Mouse (Mus musculus) embryo, embryonic 10.5 days (tissue): ENCODE results near the gene Lysmd2.
"Not testable (repeated sequence)": the region's sequence is repeated elsewhere in the genome, so short reads cannot be mapped to it uniquely, and the experiment has no call there.

Source experiments
- DNase-seq: peaks from one replicate; pipeline ENCODE4 v3.0.0-alpha.2; 2015; ENCODE audit warnings: low spot score

The Lysmd2 gene

GRCm38 (mm10) chr9:75625556-75626307 lies at the start of gene Lysmd2:
Gene Lysmd2 (plus strand): TSS chr9:75625741.
- peak; percentile 69 for DNase-seq

GRCm38 (mm10) chr9:75579321-75579720 lies 46.2 kb upstream of the Lysmd2 start:
- DNase-seq, result no peak

GRCm38 (mm10) chr9:75581694-75582350 lies 43.7 kb upstream of the Lysmd2 start:
- DNase-seq, result peak; percentile 74

- DNase-seq, result no peak
Observed at GRCm38 (mm10) chr9:75589850-75590790, 35.4 kb upstream of the Lysmd2 start.

GRCm38 (mm10) chr9:75593481-75593880 lies 32.1 kb upstream of the Lysmd2 start:
- DNase-seq, result no peak

GRCm38 (mm10) chr9:75597036-75597435 lies 28.5 kb upstream of the Lysmd2 start:
- DNase-seq, result no peak

GRCm38 (mm10) chr9:75597596-75597995 lies 27.9 kb upstream of the Lysmd2 start:
- DNase-seq, result no peak

- no peak for DNase-seq
Observed at GRCm38 (mm10) chr9:75599191-75599841, 26.2 kb upstream of the Lysmd2 start.

- DNase-seq, result no peak
Observed at GRCm38 (mm10) chr9:75600166-75600934, 25.2 kb upstream of the Lysmd2 start.

- peak; percentile 9 for DNase-seq
Observed at GRCm38 (mm10) chr9:75601510-75601909, 24.0 kb upstream of the Lysmd2 start.

- DNase-seq, result no peak
Observed at GRCm38 (mm10) chr9:75607496-75607895, 18.0 kb upstream of the Lysmd2 start.

GRCm38 (mm10) chr9:75609505-75609904 lies 16.0 kb upstream of the Lysmd2 start:
- DNase-seq, result no peak

GRCm38 (mm10) chr9:75609965-75610364 lies 15.6 kb upstream of the Lysmd2 start:
- peak; percentile 40 for DNase-seq

- DNase-seq, result peak; percentile 83
Observed at GRCm38 (mm10) chr9:75610571-75611493, 14.7 kb upstream of the Lysmd2 start, which contains the start of gene Tmod2. Gene Tmod2 (minus strand): TSS chr9:75611325.

- DNase-seq, result no peak
Observed at GRCm38 (mm10) chr9:75616560-75616959, 9.0 kb upstream of the Lysmd2 start.

- no peak for DNase-seq
Observed at GRCm38 (mm10) chr9:75618836-75619400, 6.6 kb upstream of the Lysmd2 start.

GRCm38 (mm10) chr9:75619761-75620160 lies 5.8 kb upstream of the Lysmd2 start:
- not testable (repeated sequence) for DNase-seq

- no peak for DNase-seq
Observed at GRCm38 (mm10) chr9:75621428-75621827, 4.1 kb upstream of the Lysmd2 start.

GRCm38 (mm10) chr9:75624983-75625555 lies 472 bp upstream of the Lysmd2 start:
- no peak for DNase-seq
